Mouse (Mus musculus) stomach, embryonic 14.5 days (tissue): ENCODE data around the gene Wfdc9. TPM values are rescaled to one million over a fixed set of nuclear protein-coding genes. Genes with fewer than 3 reads are reported as not detected.

Experiments used
- ATAC-seq: fragments of 200-750 bp; cut with Nextera tagmentation; 2 replicates; pipeline ENCODE4 v1.8.0; 2017; ENCODE audit warnings: low read depth, moderate TSS enrichment; ENCODE audit not compliant: insufficient number of reproducible peaks, insufficient read depth, low FRiP score
- H3K27ac ChIP-seq: fragments of 300-500 bp; sonication (generic); 2 replicates; pipeline ENCODE4 v1.5.1; 2014; ENCODE audit warnings: mild to moderate bottlenecking, low read length, moderate library complexity, mixed read lengths
- H3K27me3 ChIP-seq: fragments of 300-500 bp; sonication (generic); 2 replicates; pipeline ENCODE4 v1.6.1; 2014; ENCODE audit warnings: low read length, control low read depth, mixed read lengths; ENCODE audit not compliant: control insufficient read depth, insufficient read depth
- H3K36me3 ChIP-seq: fragments of 300-500 bp; sonication (generic); 2 replicates; pipeline ENCODE4 v1.6.1; 2014; ENCODE audit warnings: mild to moderate bottlenecking, control low read depth, low read length, moderate library complexity, mixed read lengths; ENCODE audit not compliant: control insufficient read depth, insufficient read depth
- H3K4me1 ChIP-seq: fragments of 300-500 bp; sonication (generic); 2 replicates; pipeline ENCODE4 v1.6.1; 2014; ENCODE audit warnings: low read length, control low read depth, mixed read lengths; ENCODE audit not compliant: control insufficient read depth, insufficient read depth
- H3K4me2 ChIP-seq: fragments of 300-500 bp; sonication (generic); replicated peaks from 2 replicates; pipeline ENCODE4 v1.6.1; 2014; ENCODE audit warnings: low read depth, low read length, control low read depth
- H3K4me3 ChIP-seq: fragments of 300-500 bp; sonication (generic); 2 replicates; pipeline ENCODE4 v1.5.1; 2014; ENCODE audit warnings: low read depth, low read length, control low read depth
- H3K9ac ChIP-seq: fragments of 300-500 bp; sonication (generic); replicated peaks from 2 replicates; pipeline ENCODE4 v1.6.1; 2014; ENCODE audit warnings: low read depth, mild to moderate bottlenecking, control low read depth, low read length, moderate library complexity, mixed read lengths
- H3K9me3 ChIP-seq: fragments of 300-500 bp; sonication (generic); 2 replicates; pipeline ENCODE4 v1.6.1; 2016; ENCODE audit warnings: low read depth, low read length, control low read depth; ENCODE audit not compliant: control insufficient read depth
- WGBS: fragments of 180-500 bp; shearing (Covaris S2); extraction: QIAGEN DNeasy Blood & Tissue Kit; methylation state at CpG from one replicate; pipeline ENCODE4 v1.1.7; 2014; 5-methylcytosine and 5-hydroxymethylcytosine counted together
- polyA plus RNA-seq: library from polyadenylated mRNA; unstranded; fragments of >200 nt; fragmentation: Nextera tagmentation; extraction: Ambion mirVana; gene quantifications from 2 replicates; pipeline ENCODE4 v1.2.1, GENCODE M21; 2014

Gene Wfdc9
- polyA plus RNA-seq, 1 experiment from 2014 or later, result not detected

- WGBS, result 76% methylated on average over 6 of the region's 6 CpGs
- Histone ChIP-seq H3K9ac (no peak overlapping the region), H3K4me3 (no peak overlapping the region), H3K36me3 (no peaks in the 10 kb centered on the region), H3K9me3 (no peaks in the 10 kb centered on the region), H3K27ac (no peak overlapping the region), H3K27me3 (no peaks in the 10 kb centered on the region), H3K4me1 (no peaks in the 10 kb centered on the region), H3K4me2 (no peak overlapping the region)
- no peak for ATAC-seq
Measured at GRCm38 (mm10) chr2:164608781-164609180, 47.6 kb downstream of the Wfdc9 start.

DNA sequence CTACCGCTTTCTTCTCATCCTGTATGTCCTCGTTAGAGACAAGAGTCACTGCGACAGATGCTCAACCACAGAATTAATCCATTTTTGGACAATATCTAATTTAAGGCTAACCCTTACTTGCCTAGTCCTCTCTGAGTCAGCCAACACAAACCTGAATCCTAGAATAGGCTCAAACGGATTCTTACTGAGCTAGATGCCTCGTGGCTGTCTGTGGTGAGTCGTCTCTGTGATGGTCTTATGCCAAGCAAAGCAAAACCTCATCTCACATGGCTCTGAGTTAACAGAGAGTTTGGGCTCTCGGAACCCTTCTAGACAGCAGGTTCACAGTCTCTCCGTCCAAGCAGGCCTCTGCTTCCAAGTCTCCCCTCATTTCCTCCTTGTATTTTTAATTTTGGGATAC is 52.0 kb downstream of the Wfdc9 start:
- no peak overlapping the region for H3K4me2 ChIP-seq
- WGBS, result 89% methylated on average over 8 of the region's 8 CpGs

GRCm38 (mm10) chr2:164603482-164603881 is 52.9 kb downstream of the Wfdc9 start:
- Histone ChIP-seq H3K4me3 (no peak overlapping the region), H3K9me3 (no peaks in the 10 kb centered on the region), H3K4me1 (no peaks in the 10 kb centered on the region), H3K27me3 (no peaks in the 10 kb centered on the region), H3K27ac (no peak overlapping the region), H3K9ac (no peak overlapping the region), H3K36me3 (no peaks in the 10 kb centered on the region), H3K4me2 (no peak overlapping the region)
- 88% methylated on average over 3 of the region's 3 CpGs for WGBS
- ATAC-seq, result no peak

More for the DNA sequence above, 52.0 kb downstream of the Wfdc9 start:
- no peaks in the 10 kb centered on the region for H3K36me3 ChIP-seq
- H3K9me3 ChIP-seq, result no peaks in the 10 kb centered on the region
- H3K4me1 ChIP-seq, result no peaks in the 10 kb centered on the region
- no peaks in the 10 kb centered on the region for H3K27me3 ChIP-seq
- H3K27ac ChIP-seq, result no peak overlapping the region
- H3K4me3 ChIP-seq, result no peak overlapping the region
- ATAC-seq, result no peak
- H3K9ac ChIP-seq, result no peak overlapping the region

DNA sequence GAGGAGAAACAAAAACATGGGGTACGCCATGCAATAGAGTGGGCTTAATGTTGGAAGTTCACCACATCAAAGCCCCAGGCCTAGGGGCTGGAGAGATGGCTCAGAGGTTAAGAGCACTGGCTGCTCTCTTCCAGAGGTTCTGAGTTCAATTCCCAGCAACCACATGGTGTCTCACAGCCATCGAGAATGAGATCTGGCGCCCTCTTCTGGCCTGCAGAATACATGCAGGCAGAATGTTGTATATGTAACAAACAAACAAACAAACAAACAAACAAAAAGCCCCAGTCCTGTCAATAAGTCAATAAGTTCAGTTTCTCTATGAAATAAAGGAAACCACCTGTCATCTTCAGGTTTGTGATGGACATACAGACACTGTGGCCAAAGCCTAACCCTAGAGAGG is 56.2 kb downstream of the Wfdc9 start:
- H3K4me2 ChIP-seq, result no peak overlapping the region
- no peak overlapping the region for H3K4me3 ChIP-seq
- H3K27ac ChIP-seq, result no peak overlapping the region
- no peaks in the 10 kb centered on the region for H3K4me1 ChIP-seq
- no peaks in the 10 kb centered on the region for H3K36me3 ChIP-seq
- no peak overlapping the region for H3K9ac ChIP-seq
- no peaks in the 10 kb centered on the region for H3K9me3 ChIP-seq
- no peaks in the 10 kb centered on the region for H3K27me3 ChIP-seq
- WGBS, result 65% methylated on average over 3 of the region's 3 CpGs
- ATAC-seq, result no peak

Other genes starting within 250 kb of the Wfdc9 start
- gene Sdc4, start 212.7 kb downstream of the Wfdc9 start, polyA plus RNA-seq, result 104 and 120 TPM in 2 replicates
- gene Sys1, start 199.6 kb downstream of the Wfdc9 start, polyA plus RNA-seq, result 65.0 and 67.6 TPM in 2 replicates
- 7.0 and 19.1 TPM in 2 replicates for gene Gm20458, start 195.6 kb downstream of the Wfdc9 start, polyA plus RNA-seq
- gene Trp53tg5, start 182.9 kb downstream of the Wfdc9 start, polyA plus RNA-seq, result not detected in 2 replicates
- 8.8 and 17.9 TPM in 2 replicates for gene Dbndd2, start 170.5 kb downstream of the Wfdc9 start, polyA plus RNA-seq
- 83.0 and 86.0 TPM in 2 replicates for gene Pigt, start 159.1 kb downstream of the Wfdc9 start, polyA plus RNA-seq
- 241 and 274 TPM in 2 replicates for gene Wfdc2, start 94.2 kb downstream of the Wfdc9 start, polyA plus RNA-seq
- not detected in 2 replicates for gene Spint3, start 83.1 kb downstream of the Wfdc9 start, polyA plus RNA-seq
- gene Wfdc6a, start 71.1 kb downstream of the Wfdc9 start, polyA plus RNA-seq, result 2.1 and 2.3 TPM in 2 replicates
- gene Eppin, start 63.0 kb downstream of the Wfdc9 start, polyA plus RNA-seq, result not detected in 2 replicates
- not detected in 2 replicates for gene Wfdc6b, start 43.1 kb downstream of the Wfdc9 start, polyA plus RNA-seq
- gene Wfdc8, start 43.0 kb downstream of the Wfdc9 start, polyA plus RNA-seq, result not detected in 2 replicates
- gene Wfdc16, start 17.8 kb downstream of the Wfdc9 start, polyA plus RNA-seq, result not detected in 2 replicates
- 0.64 and 1.3 TPM in 2 replicates for gene Wfdc10, start 537 bp downstream of the Wfdc9 start, polyA plus RNA-seq
- not detected in 2 replicates for gene Wfdc11, start 17.5 kb upstream of the Wfdc9 start, polyA plus RNA-seq
- gene Wfdc13, start 28.5 kb upstream of the Wfdc9 start, polyA plus RNA-seq, result 2.4 and 2.5 TPM in 2 replicates
- not detected in 2 replicates for gene Spint4, start 41.9 kb upstream of the Wfdc9 start, polyA plus RNA-seq
- not detected in 2 replicates for gene Spint5, start 58.7 kb upstream of the Wfdc9 start, polyA plus RNA-seq
- 0.78 and 0.95 TPM in 2 replicates for gene Wfdc3, start 89.3 kb upstream of the Wfdc9 start, polyA plus RNA-seq
- gene Dnttip1, start 89.4 kb upstream of the Wfdc9 start, polyA plus RNA-seq, result 64.0 and 69.8 TPM in 2 replicates
- 396 and 433 TPM in 2 replicates for gene Ube2c, start 113.3 kb upstream of the Wfdc9 start, polyA plus RNA-seq
- gene Tnnc2, start 123.4 kb upstream of the Wfdc9 start, polyA plus RNA-seq, result 1.1 and 2.1 TPM in 2 replicates
- gene Snx21, start 129.2 kb upstream of the Wfdc9 start, polyA plus RNA-seq, result 24.4 and 29.5 TPM in 2 replicates
- 18.8 and 19.2 TPM in 2 replicates for gene Acot8, start 148.3 kb upstream of the Wfdc9 start, polyA plus RNA-seq
- gene Zswim3, start 148.5 kb upstream of the Wfdc9 start, polyA plus RNA-seq, result 9.0 and 9.2 TPM in 2 replicates
- 16.0 and 17.6 TPM in 2 replicates for gene Zswim1, start 166.1 kb upstream of the Wfdc9 start, polyA plus RNA-seq
- not detected in 2 replicates for gene Spata25, start 172.0 kb upstream of the Wfdc9 start, polyA plus RNA-seq
- 130 and 134 TPM in 2 replicates for gene Ctsa, start 176.3 kb upstream of the Wfdc9 start, polyA plus RNA-seq
- 6.3 and 8.3 TPM in 2 replicates for gene Neurl2, start 176.9 kb upstream of the Wfdc9 start, polyA plus RNA-seq
- gene Pltp, start 201.1 kb upstream of the Wfdc9 start, polyA plus RNA-seq, result 50.6 and 53.2 TPM in 2 replicates
- gene Pcif1, start 222.7 kb upstream of the Wfdc9 start, polyA plus RNA-seq, result 70.6 and 87.3 TPM in 2 replicates